Mouse (Mus musculus): ENCODE measurements around the gene Gnaz. TPM values are rescaled to one million over a fixed set of nuclear protein-coding genes. Genes with fewer than 3 reads are reported as not detected.

Gene Gnaz
- polyA plus RNA-seq, 1 experiment from 2014 or later: 5.6 TPM

GRCm38 (mm10) chr10:75058336-75058735, 91.4 kb downstream of the Gnaz start:
- Histone ChIP-seq H3K4me3 (replicated peaks) (no peak overlapping the region), H3K9ac (no peak overlapping the region), H3K9me3 (no peaks in the 10 kb centered on the region), H3K27me3 (replicated peaks) (no peaks in the 10 kb centered on the region), H3K27ac (no peak overlapping the region), H3K4me2 (no peak overlapping the region), H3K4me1 (peaks cover 36% of the 10 kb centered on the region), H3K36me3 (no peaks in the 10 kb centered on the region)
- 55% methylated on average over 8 of the region's 8 CpGs for WGBS
- ATAC-seq (ENCODE audit: insufficient read depth, low FRiP score, low read depth): no peak

- Histone ChIP-seq H3K27me3 (replicated peaks) (no peaks in the 10 kb centered on the region), H3K9ac (no peak overlapping the region), H3K27ac (no peak overlapping the region), H3K4me3 (replicated peaks) (no peak overlapping the region), H3K36me3 (no peaks in the 10 kb centered on the region), H3K4me2 (no peak overlapping the region; the same call in 1 of the 2 replicates), H3K4me1 (peaks cover 42% of the 10 kb centered on the region), H3K9me3 (no peaks in the 10 kb centered on the region)
- 39% methylated on average over 9 of the region's 9 CpGs for WGBS
- ATAC-seq (ENCODE audit: insufficient read depth, low FRiP score, low read depth): no peak
These were observed 91.9 kb downstream of the Gnaz start for GRCm38 (mm10) chr10:75058761-75059395.

- H3K4me2 ChIP-seq: peak overlapping the region; percentile 87
- H3K36me3 ChIP-seq: no peaks in the 10 kb centered on the region
- no peaks in the 10 kb centered on the region for H3K27me3 ChIP-seq (replicated peaks)
- H3K4me3 ChIP-seq (replicated peaks): peak overlapping the region; percentile 72; the same call in 1 of the 2 replicates
- H3K27ac ChIP-seq: no peak overlapping the region
- ATAC-seq (ENCODE audit: insufficient read depth, low FRiP score, low read depth): no peak
- no peaks in the 10 kb centered on the region for H3K9me3 ChIP-seq
- H3K4me1 ChIP-seq: peaks cover 39% of the 10 kb centered on the region
- no peak overlapping the region for H3K9ac ChIP-seq
- WGBS: 2% methylated on average over 11 of the region's 11 CpGs
These were observed 92.4 kb downstream of the Gnaz start for GRCm38 (mm10) chr10:75059396-75059795.

GRCm38 (mm10) chr10:75060217-75060842, 93.4 kb downstream of the Gnaz start, which contains the start of gene Bcr:
Gene Bcr, plus strand, starts transcription at chr10:75060592.
- under 1% methylated on average over 62 of the region's 73 CpGs for WGBS
- H3K27me3 ChIP-seq (replicated peaks): no peaks in the 10 kb centered on the region

GRCm38 (mm10) chr10:75060843-75061235, 93.9 kb downstream of the Gnaz start:
- Histone ChIP-seq H3K4me1 (peaks cover 42% of the 10 kb centered on the region), H3K4me3 (replicated peaks) (peak overlapping the region; percentile 72), H3K9me3 (no peaks in the 10 kb centered on the region), H3K27ac (peak overlapping the region; percentile 46; the same call in 1 of the 2 replicates), H3K27me3 (replicated peaks) (no peaks in the 10 kb centered on the region), H3K4me2 (peak overlapping the region; percentile 87), H3K36me3 (no peaks in the 10 kb centered on the region), H3K9ac (peak overlapping the region; percentile 77)
- under 1% methylated on average over 32 of the region's 48 CpGs for WGBS
- 0 out of 2 replicates have a peak, but pooled peaks have one; percentile 18 for ATAC-seq (ENCODE audit: insufficient read depth, low FRiP score, low read depth)

More at GRCm38 (mm10) chr10:75060217-75060842, 93.4 kb downstream of the Gnaz start, which contains the start of gene Bcr:
- H3K9me3 ChIP-seq: no peaks in the 10 kb centered on the region
- H3K36me3 ChIP-seq: no peaks in the 10 kb centered on the region
- peaks cover 39% of the 10 kb centered on the region for H3K4me1 ChIP-seq
- peak within 1 kb of the TSS; percentile 46; the same call in 1 of the 2 replicates for H3K27ac ChIP-seq
- H3K9ac ChIP-seq: peak within 1 kb of the TSS; percentile 77
- peak; percentile 83 for ATAC-seq (ENCODE audit: insufficient read depth, low FRiP score, low read depth)
- H3K4me3 ChIP-seq (replicated peaks): peak within 1 kb of the TSS; percentile 72
- H3K4me2 ChIP-seq: peak within 1 kb of the TSS; percentile 87

- no peak for ATAC-seq (ENCODE audit: insufficient read depth, low FRiP score, low read depth)
- Histone ChIP-seq H3K36me3 (no peaks in the 10 kb centered on the region), H3K4me2 (peak overlapping the region; percentile 87), H3K9ac (peak overlapping the region; percentile 77), H3K27me3 (replicated peaks) (no peaks in the 10 kb centered on the region), H3K9me3 (no peaks in the 10 kb centered on the region), H3K4me1 (peaks cover 42% of the 10 kb centered on the region), H3K27ac (no peak overlapping the region), H3K4me3 (replicated peaks) (peak overlapping the region; percentile 72)
- 3% methylated on average over 71 of the region's 71 CpGs for WGBS
These were observed 94.6 kb downstream of the Gnaz start for GRCm38 (mm10) chr10:75061341-75062188.

GRCm38 (mm10) chr10:75062189-75062561, 95.2 kb downstream of the Gnaz start:
- H3K4me1 ChIP-seq: peaks cover 42% of the 10 kb centered on the region
- no peak for ATAC-seq (ENCODE audit: insufficient read depth, low FRiP score, low read depth)
- no peaks in the 10 kb centered on the region for H3K36me3 ChIP-seq
- H3K4me3 ChIP-seq (replicated peaks): peak overlapping the region; percentile 72
- no peak overlapping the region for H3K27ac ChIP-seq
- peak overlapping the region; percentile 77; the same call in 1 of the 2 replicates for H3K9ac ChIP-seq
- H3K27me3 ChIP-seq (replicated peaks): no peaks in the 10 kb centered on the region
- peak overlapping the region; percentile 87 for H3K4me2 ChIP-seq
- no peaks in the 10 kb centered on the region for H3K9me3 ChIP-seq
- 15% methylated on average over 6 of the region's 6 CpGs for WGBS

GRCm38 (mm10) chr10:75062621-75063020, 95.6 kb downstream of the Gnaz start:
- 41% methylated on average over 6 of the region's 6 CpGs for WGBS
- no peaks in the 10 kb centered on the region for H3K9me3 ChIP-seq
- peaks cover 46% of the 10 kb centered on the region for H3K4me1 ChIP-seq
- no peaks in the 10 kb centered on the region for H3K27me3 ChIP-seq (replicated peaks)
- H3K36me3 ChIP-seq: no peaks in the 10 kb centered on the region
- no peak for ATAC-seq (ENCODE audit: insufficient read depth, low FRiP score, low read depth)
- H3K4me3 ChIP-seq (replicated peaks): peak overlapping the region; percentile 72
- no peak overlapping the region for H3K27ac ChIP-seq
- H3K4me2 ChIP-seq: peak overlapping the region; percentile 87
- H3K9ac ChIP-seq: no peak overlapping the region

- H3K36me3 ChIP-seq: no peaks in the 10 kb centered on the region
- peaks cover 46% of the 10 kb centered on the region for H3K4me1 ChIP-seq
- WGBS: 45% methylated on average over 12 of the region's 12 CpGs
- peak overlapping the region; percentile 87 for H3K4me2 ChIP-seq
- no peak overlapping the region for H3K9ac ChIP-seq
- no peak overlapping the region for H3K27ac ChIP-seq
- H3K4me3 ChIP-seq (replicated peaks): peak overlapping the region; percentile 72
- no peaks in the 10 kb centered on the region for H3K27me3 ChIP-seq (replicated peaks)
- ATAC-seq (ENCODE audit: insufficient read depth, low FRiP score, low read depth): no peak
- no peaks in the 10 kb centered on the region for H3K9me3 ChIP-seq
These were observed 96.5 kb downstream of the Gnaz start for GRCm38 (mm10) chr10:75063301-75063965.

- Histone ChIP-seq H3K4me1 (peaks cover 39% of the 10 kb centered on the region), H3K36me3 (no peaks in the 10 kb centered on the region)
These were observed 98.7 kb downstream of the Gnaz start for GRCm38 (mm10) chr10:75065691-75066090.

More at GRCm38 (mm10) chr10:75065691-75066090, 98.7 kb downstream of the Gnaz start:
- no peak for ATAC-seq (ENCODE audit: insufficient read depth, low FRiP score, low read depth)
- no peaks in the 10 kb centered on the region for H3K9me3 ChIP-seq
- no peak overlapping the region for H3K4me3 ChIP-seq (replicated peaks)
- no peak overlapping the region for H3K4me2 ChIP-seq
- 76% methylated on average over 6 of the region's 6 CpGs for whole genome bisulfite sequencing
- no peak overlapping the region for H3K9ac ChIP-seq
- H3K27ac ChIP-seq: no peak overlapping the region
- H3K27me3 ChIP-seq (replicated peaks): no peaks in the 10 kb centered on the region
